Mouse (Mus musculus) embryo, embryonic 11 days (tissue): ENCODE measurements at regions not wholly inside any gene's neighbourhood (a gene's known extent, or its start where the extent isn't known, plus 50 kb on each side); places are given as distances from the start of the nearest gene placed in this dataset.

Experiments used
- DNase-seq: peaks from one replicate; pipeline ENCODE4 v3.0.0-alpha.2; 2015

DNA sequence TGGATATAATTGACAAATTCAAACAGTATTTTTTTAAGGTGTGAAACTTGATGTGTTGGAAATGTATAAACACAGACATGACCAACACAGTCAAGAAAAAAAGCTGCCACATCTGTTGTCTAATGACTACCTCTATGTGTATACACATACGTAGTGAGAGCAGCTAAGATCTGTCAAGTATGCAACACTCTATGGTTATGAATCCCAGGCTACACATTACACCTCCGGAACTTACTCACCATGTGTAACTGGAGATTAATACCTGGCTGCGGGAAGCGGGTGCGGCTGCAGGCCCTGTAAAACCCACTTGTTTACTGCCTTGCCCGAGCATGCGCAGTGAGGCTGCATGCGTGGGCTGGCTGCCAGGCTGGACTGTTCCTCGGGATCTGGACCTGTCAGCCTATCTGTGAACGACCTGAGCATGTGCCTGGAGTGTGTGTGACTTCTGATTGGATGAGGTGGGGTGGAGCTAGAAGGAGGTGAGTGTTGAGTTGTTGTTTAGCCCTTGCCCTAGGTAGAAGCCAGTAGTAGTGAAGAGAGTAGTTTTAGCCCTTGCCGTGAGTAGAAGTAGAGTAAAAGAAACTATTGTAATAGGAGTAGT is 211.1 kb downstream of the Sp3 start:
- no peak for DNase-seq

DNA sequence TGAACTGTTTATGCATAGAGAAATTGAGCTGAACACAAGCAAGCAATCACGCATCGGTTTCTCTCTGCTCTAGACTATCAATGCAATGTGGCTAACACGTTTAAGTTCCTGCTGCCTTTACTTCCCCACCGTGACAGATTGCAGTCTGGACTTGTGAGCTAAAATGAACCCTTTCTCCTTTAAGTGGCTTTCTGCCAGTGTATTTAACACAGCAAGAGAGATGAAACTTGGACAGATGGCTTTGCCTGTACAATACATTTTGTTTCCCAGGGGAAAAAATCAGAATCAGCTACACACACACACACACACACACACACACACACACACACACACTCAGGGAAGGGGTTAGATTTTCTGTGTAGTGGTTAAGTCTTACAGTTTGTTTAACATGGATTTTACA is 206.8 kb downstream of the Sp3 start:
- DNase-seq, result no peak

DNA sequence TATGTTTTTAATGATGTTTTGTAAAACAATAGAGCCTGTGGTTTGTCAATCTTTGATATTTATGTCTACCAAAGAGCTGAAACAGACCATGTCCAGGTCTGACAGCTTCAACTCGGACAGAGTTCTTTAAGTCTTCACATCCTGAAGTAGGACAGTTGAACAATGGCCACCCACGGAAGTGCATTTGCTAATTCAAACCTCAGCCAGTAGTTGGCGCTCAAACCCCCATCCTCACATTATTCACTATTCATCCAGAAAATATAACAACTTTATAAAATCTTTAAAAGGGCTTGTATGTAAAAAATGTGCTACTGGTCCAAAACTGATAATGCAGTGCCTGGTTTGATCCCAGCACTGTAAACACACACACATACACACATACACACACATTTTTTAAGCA is 202.9 kb downstream of the Sp3 start:
- peak; percentile 33 for DNase-seq

DNA sequence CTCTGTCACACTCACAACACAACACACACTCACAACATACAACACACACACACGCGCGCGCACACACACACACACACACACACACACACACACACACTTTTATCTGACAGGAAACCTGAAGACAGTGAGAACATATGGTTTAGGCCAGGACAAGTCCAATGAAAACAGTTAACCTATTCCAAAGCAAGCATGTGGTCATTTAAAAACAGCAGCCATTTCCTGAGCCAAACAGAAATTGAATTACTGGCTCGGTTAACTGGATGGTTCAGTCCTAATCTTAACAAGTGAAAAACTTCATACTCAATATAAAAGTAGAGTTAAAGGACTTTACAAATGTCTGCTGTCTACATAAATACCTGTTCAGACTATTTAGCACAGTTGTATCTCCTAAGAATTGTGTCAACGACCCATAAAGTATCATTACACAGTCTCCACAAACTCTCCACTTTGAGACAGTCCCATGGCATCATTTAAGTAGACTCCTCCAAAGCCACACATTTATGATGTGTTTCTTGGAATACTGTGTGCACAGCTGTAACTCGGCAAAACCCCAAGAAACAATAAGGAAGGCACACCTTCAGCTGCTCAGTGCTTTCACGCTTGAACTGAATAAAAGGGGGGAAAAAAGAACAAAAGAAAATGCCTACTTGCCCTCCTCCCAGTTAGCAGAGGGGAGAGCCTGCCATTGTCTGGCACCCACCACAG is 202.3 kb downstream of the Sp3 start:
- no peak for DNase-seq

DNA sequence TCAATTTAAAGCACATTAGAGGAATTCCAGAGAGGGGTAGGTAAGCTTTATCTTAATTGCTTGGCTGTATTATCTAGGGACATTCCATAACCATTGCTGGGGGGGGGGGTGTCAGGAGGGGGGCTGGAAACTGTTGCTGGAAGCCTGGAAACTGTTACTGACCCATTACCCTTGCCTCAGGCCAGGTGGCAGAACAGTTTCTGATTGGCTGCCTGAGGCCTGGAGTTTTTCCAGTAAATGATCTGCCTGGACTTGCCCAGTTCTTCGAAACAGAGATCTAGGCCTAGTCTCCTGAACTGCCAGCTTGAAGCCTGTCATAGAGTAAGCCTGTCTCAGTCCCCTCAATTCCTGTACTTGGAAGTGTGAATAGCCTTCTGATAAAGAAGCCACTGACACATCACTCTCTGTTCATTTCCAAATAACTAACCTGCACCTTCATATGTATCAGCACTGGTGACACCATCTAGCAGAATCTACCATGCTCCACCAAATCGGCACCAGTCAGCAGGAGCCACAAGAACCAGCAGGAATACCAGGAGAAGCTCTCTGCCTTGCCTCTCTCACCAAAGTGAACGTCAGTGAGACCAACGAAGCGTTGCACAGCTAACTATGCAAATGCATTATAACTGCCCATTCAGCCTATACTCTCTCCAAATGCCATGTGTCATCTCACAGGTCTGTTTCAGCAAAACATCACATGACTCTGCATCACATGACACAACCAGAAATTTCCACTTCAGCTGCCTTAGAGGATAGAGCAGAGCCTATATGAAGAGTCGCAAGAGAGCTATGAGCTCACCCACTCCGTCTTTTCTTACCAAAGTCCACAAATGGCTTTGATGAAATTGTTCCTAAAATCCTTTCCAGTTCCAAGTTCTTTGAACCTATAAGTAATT is 200.7 kb downstream of the Sp3 start:
- DNase-seq, result no peak

DNA sequence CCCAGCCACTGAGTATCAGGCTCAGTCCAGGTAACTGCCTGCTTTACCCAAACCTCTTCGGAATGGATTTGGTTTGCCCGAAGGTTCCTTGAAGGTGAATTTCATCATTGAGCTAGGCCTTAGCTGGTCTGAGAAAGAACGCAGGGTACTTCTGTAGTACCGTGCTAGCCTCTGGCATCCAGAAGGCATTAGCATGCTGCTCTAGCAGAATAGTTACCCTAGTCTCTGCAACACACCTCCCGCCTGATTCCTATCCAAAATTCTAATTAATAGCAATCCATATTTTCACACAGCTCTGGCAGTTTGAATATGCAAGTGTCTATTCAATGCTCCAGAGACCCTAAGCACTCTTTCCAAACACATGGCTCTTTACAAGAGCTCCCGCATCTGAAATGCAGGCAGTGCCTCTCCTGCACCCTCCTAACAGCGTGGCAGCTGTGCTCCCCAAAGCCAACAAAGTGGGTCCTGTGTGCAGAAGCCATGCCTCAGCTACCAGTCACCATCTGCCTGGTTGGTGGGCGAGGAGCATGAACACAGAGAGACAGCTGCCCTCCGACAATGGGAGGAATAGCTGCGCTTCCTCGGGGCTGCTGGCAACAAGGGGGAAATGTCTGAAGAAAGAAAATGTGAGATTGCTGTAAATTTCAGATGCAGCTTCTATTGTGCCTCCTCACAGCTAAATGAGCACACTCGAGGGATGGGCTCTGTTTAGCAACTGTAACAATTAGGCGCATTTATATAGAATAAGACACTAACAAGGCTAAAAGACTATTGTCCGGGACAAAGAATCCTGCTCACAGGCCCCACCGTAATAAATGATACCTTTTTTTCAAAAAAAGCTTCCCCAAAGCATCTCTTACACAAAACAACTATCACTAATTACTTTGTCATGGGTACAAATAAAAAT is 198.6 kb downstream of the Sp3 start:
- DNase-seq, result peak; percentile 30

DNA sequence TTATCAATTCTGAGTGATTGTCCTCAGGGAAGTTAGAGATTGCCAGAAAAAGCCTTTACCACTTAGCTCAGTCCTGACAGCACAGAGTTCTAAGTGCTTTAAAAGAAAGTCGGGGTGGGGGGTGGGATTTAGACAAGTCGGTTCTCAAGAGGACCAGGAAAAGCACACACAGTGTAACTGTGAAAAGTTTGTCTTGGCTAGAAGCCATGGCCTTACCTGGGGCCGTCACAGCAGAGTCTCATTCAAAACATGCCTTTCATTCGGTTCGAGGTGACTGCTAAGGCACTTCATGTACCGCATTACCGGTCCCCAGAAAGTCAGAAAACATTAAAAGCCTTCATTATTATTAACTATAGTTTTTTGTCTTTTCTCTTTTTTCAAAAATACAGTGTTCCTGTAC is 197.9 kb downstream of the Sp3 start:
- DNase-seq, result no peak

DNA sequence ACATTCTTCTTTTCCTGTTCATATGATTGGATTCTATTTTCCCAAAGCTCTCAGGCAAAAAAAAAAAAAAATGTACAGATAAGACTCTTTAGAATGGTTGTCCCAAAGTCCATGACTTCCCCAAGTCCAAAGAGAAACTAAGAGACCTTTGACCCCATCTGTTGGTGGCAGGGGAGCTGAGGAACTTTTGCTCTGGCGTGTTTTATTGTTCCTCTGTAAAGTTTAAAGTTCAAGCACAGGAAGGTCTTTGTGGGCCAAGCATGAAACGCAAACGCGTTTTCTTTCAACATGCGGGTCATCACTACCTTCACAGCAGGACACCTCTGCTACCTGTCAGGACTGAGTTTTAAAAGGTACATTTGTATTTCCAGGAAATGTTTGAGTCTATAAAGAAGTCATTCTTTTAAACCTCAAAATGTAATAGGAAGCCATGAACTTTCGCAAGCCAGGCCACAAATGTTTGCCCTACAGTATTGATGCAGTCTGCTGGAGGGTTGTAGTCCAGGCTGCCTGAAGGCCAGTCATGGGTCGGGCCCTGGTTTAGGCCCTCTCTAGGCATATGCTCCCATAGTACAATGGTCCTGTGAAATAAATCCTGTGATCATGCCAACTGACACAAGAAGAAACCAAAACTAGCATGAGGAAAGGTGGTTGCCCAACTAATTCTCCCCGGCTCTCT is 194.7 kb downstream of the Sp3 start:
- no peak for DNase-seq

DNA sequence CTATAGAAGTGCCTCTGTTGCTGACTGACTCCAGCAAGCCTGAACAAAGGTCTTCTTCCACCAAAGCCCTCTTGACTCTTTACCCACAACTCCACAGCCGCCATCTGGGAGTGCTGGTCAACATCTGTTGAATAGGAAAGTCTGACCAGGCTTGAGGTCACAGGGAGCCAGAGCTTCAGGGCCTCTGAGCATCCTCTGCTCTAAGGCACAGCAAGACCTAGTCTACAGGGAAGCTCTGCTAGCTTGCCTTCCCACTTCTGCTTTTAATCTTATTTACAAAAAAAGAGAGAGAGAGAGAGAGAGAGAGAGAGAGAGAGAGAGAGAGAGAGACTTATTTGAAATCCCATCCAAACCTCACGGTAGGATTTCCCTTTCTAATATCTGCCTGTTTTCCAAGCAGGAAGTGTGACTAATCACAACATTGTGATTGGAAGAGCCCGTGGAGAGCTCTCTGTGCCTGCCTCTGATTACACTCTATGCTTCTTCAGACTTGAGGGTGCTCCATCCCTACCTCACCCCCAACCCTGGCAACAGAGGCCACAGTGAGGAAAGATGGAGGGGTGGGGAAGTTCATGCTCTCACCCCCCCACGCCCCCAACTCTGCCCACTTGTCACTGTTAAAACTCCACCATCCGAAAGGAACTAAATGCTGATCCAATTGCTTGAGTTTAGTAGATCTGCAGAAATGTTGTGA is 194.1 kb downstream of the Sp3 start:
- peak; percentile 21 for DNase-seq

DNA sequence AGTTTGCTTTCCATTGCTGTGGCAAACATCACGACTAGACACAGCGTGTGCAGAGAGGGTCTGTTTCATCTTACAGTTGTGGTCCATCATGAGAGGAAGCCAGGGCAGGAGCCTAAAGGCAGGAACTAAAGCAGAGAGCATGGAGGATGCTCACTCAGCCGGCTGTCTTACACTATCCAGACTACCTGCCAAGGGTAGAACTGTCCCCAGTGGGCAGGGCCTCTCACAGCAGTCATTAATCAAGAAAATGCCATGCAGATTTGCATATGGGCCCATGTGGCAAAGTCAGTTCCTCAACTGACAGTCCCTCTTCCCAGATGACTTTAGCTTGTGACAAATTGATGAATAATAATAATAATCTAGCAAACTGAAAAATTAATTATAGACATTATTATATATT is 192.6 kb downstream of the Sp3 start:
- DNase-seq, result no peak

DNA sequence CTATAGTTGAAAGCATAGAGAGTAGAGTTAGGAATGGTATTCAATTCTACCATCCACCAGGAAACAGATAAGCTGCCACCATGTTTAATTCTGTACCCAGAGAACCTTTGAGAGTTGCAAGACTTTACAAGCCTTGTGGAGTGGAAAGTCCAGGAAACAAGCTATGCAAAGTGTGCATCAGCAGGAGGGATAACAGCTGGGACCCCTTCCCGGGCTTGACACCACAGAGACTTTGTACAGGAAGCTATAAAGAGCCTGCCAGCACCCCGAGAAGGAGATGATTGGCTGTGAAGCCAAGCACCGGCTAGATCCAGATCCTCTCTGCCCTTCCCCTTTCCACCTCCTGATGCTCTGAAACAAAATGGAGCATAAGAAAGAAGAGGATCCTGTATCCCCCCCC is 188.8 kb downstream of the Sp3 start:
- DNase-seq, result no peak

DNA sequence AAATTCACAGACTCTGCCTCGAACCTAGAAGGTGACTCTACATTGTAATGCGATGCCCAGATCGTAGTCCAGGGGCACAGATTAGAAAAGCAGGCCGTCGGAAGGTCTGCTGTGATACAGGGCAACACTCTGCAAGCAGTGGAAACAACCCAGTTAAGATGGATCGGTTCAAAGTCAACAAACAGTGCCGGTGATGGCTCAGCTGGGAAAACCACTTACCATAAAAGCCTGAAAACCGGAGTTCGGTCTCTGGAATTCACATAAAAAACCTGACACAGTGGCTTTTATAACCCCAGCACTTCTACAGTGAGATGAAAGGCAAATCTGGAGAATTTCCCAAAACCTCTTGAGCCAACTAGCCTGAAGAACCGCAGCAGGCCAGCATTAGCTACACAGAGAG is 186.8 kb downstream of the Sp3 start:
- peak; percentile 37 for DNase-seq

DNA sequence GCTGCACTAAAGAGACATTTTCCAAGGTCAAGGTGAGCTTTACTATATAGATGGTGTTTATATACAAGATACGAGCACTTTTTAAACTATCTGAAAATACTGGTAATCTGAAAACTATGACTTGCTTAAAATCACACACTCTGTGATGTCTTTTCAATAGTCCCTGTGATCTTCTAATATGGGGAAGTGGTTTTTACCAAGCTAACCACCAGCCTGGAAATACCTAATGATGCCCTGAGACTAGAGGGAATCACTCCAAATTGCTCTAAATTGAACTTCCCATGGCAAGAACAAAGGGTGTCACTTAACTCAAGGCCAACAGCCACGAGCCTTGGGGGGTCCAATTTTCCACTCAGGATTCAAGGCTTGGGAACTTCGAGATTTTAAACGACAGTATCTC is 185.7 kb downstream of the Sp3 start:
- DNase-seq, result no peak

DNA sequence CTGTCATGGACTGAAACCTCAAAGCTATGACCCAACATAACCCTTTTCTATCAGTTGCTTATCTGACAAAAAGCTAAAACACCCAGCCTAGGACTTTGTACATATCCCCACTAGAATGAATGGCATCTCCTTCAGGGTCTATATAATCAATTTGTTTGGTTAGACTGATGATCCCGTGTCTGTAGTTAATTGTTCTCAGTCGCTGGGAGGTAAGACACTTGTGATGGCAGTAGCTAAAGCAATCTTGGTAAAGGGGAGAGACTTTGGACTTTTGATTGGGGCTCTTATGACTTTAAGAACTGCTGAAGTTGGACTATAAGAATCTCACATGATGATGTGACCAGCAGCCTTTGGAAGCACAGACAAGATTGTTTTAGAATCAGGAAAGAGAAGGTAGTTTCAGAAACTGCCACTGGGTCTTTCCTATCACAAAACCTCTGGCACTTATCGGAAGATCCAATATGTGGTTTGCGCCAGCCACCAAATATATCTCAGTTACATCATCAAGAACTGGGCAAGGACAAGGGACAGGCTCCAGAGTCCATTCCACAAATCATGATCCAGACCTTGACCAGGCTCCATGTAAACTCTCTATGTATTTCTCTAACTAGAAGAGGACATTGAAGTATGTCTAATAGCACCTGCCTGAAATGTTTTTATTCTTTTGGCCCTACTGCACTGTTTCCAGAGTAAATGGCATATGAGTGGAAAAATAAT is 183.1 kb downstream of the Sp3 start:
- no peak for DNase-seq

DNA sequence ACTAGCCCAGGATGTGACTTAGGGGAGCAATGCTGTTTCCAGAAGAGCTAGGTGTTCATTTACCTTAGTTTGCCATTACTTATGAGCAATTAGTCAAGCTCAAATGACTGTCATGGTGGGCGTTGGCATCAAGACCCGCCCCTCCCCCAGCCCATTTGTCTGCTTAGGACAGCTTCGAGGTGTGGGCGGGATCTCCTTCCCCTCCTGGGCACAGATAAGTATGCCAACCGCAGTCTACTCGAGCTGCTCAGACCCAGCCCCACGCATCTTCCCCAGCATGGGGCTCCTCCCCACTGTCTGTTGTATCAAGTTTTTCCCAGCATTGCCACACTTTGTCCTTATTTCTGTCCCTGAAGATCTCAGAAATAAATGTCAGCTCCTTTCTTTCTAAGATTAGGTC is 179.6 kb downstream of the Sp3 start:
- no peak for DNase-seq

DNA sequence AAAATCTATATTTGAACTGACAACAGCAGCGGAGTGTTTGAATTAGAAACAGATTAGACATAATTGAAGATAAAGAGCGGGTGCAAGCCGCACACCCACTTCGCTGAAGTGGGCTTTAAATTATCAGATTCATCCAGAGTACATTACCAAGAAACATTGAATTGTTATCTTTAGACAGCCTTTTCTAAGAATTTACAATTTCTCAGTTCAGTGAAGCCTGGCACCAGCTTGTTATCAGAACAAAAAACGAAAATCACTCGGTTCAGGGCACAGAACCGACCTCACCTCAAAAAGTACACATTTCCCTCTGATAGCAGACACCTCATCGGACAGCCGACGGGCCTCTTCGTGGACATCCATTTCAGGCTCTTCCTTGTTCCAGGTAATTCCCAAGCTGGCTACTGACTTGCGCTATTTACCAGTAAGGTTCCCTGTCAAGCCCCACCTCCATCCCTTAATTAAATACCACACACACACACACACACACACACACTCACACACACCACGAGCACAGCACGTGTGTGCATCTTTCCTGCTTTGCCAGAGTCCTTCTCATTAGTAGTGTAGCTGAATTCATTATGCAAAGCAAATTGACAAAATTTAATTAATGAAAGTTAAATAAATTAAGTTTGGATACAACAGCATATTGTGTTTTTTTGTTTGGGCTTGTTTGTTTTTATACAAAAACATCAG is 166.8 kb downstream of the Sp3 start:
- no peak for DNase-seq

DNA sequence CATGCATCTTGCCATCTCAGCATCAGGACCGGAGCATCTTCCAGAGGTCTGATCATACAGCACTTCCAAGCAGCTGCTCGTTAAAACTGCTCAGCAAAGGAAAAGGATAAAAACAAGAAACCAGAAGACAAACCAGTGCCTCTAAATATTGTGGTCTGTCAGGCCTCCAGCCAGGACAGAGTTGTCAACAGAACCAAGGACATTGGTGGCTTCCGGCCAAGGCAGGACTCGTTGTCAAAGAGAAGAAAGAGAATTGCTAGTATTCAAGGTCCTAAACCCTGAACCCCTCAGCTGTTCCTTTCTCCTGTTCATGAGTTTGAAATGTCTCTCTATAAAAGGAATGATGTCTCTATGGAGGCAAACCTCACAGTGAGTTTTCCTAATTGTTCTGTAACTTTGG is 155.0 kb downstream of the Sp3 start:
- DNase-seq, result no peak

DNA sequence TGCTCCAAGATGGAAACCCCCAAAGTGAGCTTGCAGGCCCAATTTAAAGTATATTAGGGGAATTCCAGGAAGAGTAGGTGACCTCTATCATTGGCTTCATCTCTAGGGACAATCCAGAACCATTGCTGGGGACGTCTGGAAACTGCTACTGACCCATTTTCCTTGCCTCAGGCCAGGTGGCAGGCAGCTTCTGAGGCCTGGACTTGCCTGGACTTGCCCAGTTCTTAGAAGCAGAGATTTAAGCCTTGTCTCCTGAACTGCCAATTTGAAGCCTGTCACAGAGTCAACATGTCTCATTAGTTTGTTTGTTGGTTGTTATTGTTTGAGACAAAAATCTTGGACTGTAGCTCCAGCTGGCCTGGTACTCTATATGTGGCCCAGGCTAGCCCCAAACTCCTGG is 151.1 kb downstream of the Sp3 start:
- DNase-seq, result no peak

DNA sequence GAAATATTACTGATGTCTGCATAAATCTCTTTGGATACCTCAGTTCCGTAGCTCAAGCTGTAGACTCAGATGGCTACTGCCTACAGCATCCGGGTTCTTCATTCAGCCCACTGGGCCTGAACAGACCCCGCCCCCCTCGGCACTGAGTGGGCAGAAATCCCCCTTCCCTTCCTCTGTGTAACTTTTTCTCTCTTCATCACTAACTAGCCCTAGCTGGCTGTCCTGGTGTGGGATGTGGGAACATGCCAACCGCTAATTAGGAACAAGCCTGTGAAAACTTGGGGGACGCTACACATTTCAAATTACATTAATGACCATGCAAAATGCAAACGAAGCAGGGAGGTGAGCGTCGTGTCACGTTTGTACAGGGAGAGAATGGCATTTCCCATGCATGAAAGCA is 147.5 kb downstream of the Sp3 start:
- no peak for DNase-seq

DNA sequence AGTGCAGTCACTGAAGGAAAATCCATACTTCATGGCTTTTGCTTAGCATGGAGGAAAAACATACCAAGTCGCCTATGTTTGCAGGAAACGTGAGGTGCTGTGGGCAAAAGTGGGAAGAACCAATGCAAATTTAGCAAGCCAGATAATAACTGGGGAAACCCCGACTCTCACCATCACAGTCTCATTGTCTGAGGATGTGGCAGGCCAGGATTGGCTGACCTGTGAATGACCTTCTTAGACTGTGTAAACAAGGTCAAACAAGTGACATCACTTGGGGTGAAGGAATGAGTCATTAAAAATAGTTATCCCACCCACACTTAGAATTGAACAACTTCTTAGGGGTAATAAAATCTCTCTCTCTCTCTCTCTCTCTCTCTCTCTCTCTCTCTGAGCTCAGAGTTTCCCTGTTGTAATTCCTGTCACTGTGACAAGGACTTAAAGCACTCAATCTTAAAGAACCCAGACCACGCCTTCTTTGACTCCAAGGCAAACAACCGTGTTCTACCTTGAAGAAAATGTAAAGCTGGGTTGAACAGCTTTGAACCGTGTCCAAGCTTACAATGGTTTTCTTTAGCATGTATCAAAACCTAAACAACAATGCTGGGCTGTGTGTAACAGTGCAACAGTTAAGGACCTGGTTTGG is 142.0 kb downstream of the Sp3 start:
- DNase-seq, result peak; percentile 43
